Mouse (Mus musculus): ENCODE data around the gene Bach1. TPM values are rescaled to one million over a fixed set of nuclear protein-coding genes. Genes with fewer than 3 reads are reported as not detected.

Bach1 gene
- polyA plus RNA-seq, 1 experiment from 2014 or later, result 20.3 TPM

DNA sequence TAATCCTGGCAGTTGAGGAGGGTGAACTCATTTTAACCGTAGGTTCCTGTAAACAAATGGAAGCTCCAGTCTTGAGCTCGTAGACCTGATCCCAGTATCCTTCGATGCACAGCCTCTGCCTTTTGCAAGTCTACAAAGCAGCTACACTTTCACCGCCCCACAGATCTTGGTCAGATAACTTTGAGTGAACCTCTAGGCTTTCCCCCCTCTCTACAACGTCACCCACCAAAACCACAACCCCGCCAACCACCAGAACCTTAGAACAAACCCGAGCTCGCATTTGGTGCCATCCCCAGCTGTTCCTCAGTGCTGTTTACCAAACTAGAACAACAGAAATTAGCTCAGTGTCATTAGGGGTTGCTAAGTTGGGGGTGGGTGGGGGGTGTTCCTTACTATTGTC is 37.1 kb upstream of the Bach1 start:
- no peaks in the 10 kb centered on the region for H3K27me3 ChIP-seq (ENCODE audit: control insufficient read depth, insufficient read depth, low read length)
- WGBS, result 92% methylated on average over 8 of the region's 8 CpGs

DNA sequence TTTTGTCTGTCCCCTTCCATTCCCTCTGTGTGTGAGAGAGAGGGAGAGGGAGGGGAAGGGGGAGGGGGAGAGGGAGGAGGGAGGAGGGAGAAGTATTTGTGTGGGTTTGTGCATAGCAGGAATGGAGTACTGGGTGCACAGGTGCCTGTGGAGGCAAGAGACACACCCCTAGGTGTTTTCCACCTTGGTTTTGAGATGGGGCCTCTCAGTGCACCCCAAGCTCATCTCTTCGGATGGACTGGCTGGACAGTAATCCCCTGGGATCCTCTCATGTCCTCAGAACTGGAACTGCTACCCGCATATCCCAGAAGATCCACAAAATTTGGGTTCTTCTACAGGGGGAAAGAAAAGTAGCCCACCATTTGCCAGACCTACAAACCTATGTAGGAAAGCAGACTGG is 36.2 kb upstream of the Bach1 start:
- no peaks in the 10 kb centered on the region for H3K4me1 ChIP-seq (ENCODE audit: control insufficient read depth, insufficient read depth, low read length)
- H3K9me3 ChIP-seq (ENCODE audit: control insufficient read depth, low read length), result no peaks in the 10 kb centered on the region
- H3K36me3 ChIP-seq (ENCODE audit: control insufficient read depth, insufficient read depth, low read length), result no peaks in the 10 kb centered on the region
- H3K4me2 ChIP-seq (ENCODE audit: low read length), result no peak overlapping the region
- no peak for DNase-seq
- H3K27ac ChIP-seq (replicated peaks; ENCODE audit: low read depth, low read length), result no peak overlapping the region
- no peak for ATAC-seq (ENCODE audit: low FRiP score, low TSS enrichment)
- WGBS, result 84% methylated on average over 2 of the region's 2 CpGs
- H3K9ac ChIP-seq (replicated peaks; ENCODE audit: low read length), result no peak overlapping the region
- H3K27me3 ChIP-seq (ENCODE audit: control insufficient read depth, insufficient read depth, low read length), result no peaks in the 10 kb centered on the region
- no peak overlapping the region for H3K4me3 ChIP-seq (replicated peaks; ENCODE audit: low read depth, low read length)

More for the DNA sequence above, 37.1 kb upstream of the Bach1 start:
- H3K36me3 ChIP-seq (ENCODE audit: control insufficient read depth, insufficient read depth, low read length), result no peaks in the 10 kb centered on the region
- no peaks in the 10 kb centered on the region for H3K4me1 ChIP-seq (ENCODE audit: control insufficient read depth, insufficient read depth, low read length)
- no peak overlapping the region for H3K27ac ChIP-seq (replicated peaks; ENCODE audit: low read depth, low read length)
- no peaks in the 10 kb centered on the region for H3K9me3 ChIP-seq (ENCODE audit: control insufficient read depth, low read length)
- no peak for DNase-seq
- H3K4me3 ChIP-seq (replicated peaks; ENCODE audit: low read depth, low read length), result no peak overlapping the region
- no peak overlapping the region for H3K9ac ChIP-seq (replicated peaks; ENCODE audit: low read length)
- ATAC-seq (ENCODE audit: low FRiP score, low TSS enrichment), result no peak
- no peak overlapping the region for H3K4me2 ChIP-seq (ENCODE audit: low read length)

DNA sequence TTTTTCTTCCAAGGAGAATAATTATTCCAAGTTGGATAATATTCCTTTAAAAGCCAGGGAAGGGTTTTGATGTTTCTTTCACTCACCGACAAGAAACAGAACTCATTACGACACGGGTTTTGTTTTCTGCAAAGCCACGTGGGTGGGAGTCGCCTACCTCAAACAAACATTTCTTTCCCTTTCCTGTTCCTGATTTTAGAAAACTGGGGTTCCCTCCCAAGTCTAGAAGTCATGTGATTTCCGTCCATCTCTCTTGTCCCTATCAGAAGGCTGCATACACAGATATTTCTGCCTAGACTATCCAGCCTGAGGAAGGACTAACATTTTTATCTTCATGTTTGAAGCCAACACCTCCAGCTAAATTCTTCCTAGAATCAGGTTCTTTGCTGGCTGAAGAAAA is 34.9 kb upstream of the Bach1 start:
- Histone ChIP-seq H3K9me3 (ENCODE audit: control insufficient read depth, low read length) (no peaks in the 10 kb centered on the region), H3K9ac (replicated peaks; ENCODE audit: low read length) (no peak overlapping the region), H3K4me3 (replicated peaks; ENCODE audit: low read depth, low read length) (no peak overlapping the region), H3K4me1 (ENCODE audit: control insufficient read depth, insufficient read depth, low read length) (no peaks in the 10 kb centered on the region), H3K27ac (replicated peaks; ENCODE audit: low read depth, low read length) (no peak overlapping the region), H3K4me2 (ENCODE audit: low read length) (no peak overlapping the region), H3K36me3 (ENCODE audit: control insufficient read depth, insufficient read depth, low read length) (no peaks in the 10 kb centered on the region), H3K27me3 (ENCODE audit: control insufficient read depth, insufficient read depth, low read length) (no peaks in the 10 kb centered on the region)
- WGBS, result 87% methylated on average over 6 of the region's 6 CpGs
- DNase-seq (no peak), ATAC-seq (ENCODE audit: low FRiP score, low TSS enrichment) (no peak)

DNA sequence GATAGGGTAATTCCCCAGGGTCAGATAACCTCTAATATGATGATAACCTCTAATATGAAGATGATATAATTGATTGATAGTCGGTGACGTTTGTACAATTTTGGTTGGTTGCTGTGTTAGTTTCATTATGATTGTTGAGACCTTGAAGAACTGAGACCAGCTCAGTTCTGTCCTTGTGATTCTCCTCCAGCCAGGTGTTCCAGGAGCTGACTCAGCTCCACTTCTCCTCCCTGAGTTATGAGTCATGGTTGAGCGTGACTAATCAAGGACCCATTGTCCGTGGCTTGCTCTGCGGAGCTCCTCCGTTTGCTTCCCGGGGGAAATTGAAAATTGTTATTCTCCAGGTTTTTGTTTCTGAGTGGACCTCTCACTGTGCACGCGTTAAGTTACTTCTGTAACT is 33.5 kb upstream of the Bach1 start:
- no peak overlapping the region for H3K4me2 ChIP-seq (ENCODE audit: low read length)
- H3K9me3 ChIP-seq (ENCODE audit: control insufficient read depth, low read length), result no peaks in the 10 kb centered on the region
- no peaks in the 10 kb centered on the region for H3K27me3 ChIP-seq (ENCODE audit: control insufficient read depth, insufficient read depth, low read length)
- no peak overlapping the region for H3K27ac ChIP-seq (replicated peaks; ENCODE audit: low read depth, low read length)
- H3K4me3 ChIP-seq (replicated peaks; ENCODE audit: low read depth, low read length), result no peak overlapping the region
- DNase-seq (no peak), ATAC-seq (ENCODE audit: low FRiP score, low TSS enrichment) (no peak)
- no peaks in the 10 kb centered on the region for H3K36me3 ChIP-seq (ENCODE audit: control insufficient read depth, insufficient read depth, low read length)
- 49% methylated on average over 9 of the region's 9 CpGs for WGBS
- no peak overlapping the region for H3K9ac ChIP-seq (replicated peaks; ENCODE audit: low read length)
- no peaks in the 10 kb centered on the region for H3K4me1 ChIP-seq (ENCODE audit: control insufficient read depth, insufficient read depth, low read length)

DNA sequence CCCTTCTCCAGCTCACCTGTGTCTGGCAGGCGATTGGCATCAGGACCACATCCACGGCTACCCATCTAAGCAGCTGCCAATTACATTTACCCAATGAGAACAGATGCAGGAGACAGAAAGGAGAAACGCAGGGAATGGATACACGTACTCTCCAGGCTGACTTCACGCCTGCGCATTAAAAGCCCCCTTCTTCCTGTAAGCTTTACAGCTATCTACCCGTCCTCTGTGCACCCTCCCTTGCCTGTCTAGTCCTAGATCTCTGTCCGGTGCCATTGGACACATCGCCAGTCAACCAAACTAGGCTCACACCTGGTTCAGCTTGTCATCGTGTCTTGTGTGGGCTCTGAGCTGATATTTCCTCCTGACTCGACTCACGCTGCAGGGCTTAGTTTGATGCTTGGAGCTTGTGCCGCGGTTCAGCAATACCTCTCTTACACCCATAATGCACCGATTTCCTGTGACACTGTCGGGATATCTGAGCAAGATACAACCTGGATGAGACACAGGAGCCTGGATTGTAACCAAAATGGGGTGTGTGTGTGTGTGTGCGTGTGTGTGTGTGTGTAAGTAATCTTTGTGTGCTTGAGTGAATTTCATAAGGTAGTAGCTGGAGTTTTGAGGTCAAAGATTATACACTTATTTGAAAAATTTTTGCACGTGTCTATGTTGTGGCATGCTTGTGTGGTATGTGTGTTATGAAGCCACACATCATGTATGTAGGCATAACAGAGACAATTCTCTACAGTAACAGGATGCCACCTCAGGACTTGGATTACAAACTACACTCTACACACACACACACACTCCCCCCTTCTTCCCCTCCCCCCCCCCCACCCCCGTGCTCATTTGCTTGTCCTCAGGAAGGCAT is 32.8 kb upstream of the Bach1 start:
- Histone ChIP-seq H3K4me1 (ENCODE audit: control insufficient read depth, insufficient read depth, low read length) (no peaks in the 10 kb centered on the region), H3K4me2 (ENCODE audit: low read length) (no peak overlapping the region), H3K27ac (replicated peaks; ENCODE audit: low read depth, low read length) (no peak overlapping the region), H3K4me3 (replicated peaks; ENCODE audit: low read depth, low read length) (no peak overlapping the region), H3K36me3 (ENCODE audit: control insufficient read depth, insufficient read depth, low read length) (no peaks in the 10 kb centered on the region), H3K9ac (replicated peaks; ENCODE audit: low read length) (no peak overlapping the region), H3K9me3 (ENCODE audit: control insufficient read depth, low read length) (no peaks in the 10 kb centered on the region), H3K27me3 (ENCODE audit: control insufficient read depth, insufficient read depth, low read length) (no peaks in the 10 kb centered on the region)
- DNase-seq, result no peak
- WGBS, result 88% methylated on average over 19 of the region's 19 CpGs
- no peak for ATAC-seq (ENCODE audit: low FRiP score, low TSS enrichment)

DNA sequence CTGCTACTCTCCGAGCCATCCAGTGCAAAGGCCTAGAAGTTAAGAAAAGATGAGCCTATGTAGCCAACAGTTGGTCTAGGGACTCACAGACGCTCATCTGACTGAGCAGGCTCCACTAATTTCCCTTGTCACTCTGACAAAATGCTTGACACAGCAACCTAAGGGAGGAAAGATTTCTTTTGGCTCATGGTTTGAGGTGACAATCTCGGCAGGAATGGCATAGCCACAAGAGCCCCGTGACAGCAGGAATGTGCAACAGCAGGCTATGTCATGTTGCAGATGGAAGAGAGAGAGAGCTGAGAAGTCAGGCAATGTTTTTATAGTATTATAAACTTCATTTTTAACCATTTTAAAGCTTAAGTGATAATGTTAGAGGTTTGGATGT is 32.1 kb upstream of the Bach1 start:
- no peaks in the 10 kb centered on the region for H3K9me3 ChIP-seq (ENCODE audit: control insufficient read depth, low read length)
- no peak for ATAC-seq (ENCODE audit: low FRiP score, low TSS enrichment)
- H3K4me3 ChIP-seq (replicated peaks; ENCODE audit: low read depth, low read length), result no peak overlapping the region
- H3K36me3 ChIP-seq (ENCODE audit: control insufficient read depth, insufficient read depth, low read length), result no peaks in the 10 kb centered on the region
- no peaks in the 10 kb centered on the region for H3K27me3 ChIP-seq (ENCODE audit: control insufficient read depth, insufficient read depth, low read length)
- no peak for DNase-seq
- H3K4me2 ChIP-seq (ENCODE audit: low read length), result no peak overlapping the region
- H3K9ac ChIP-seq (replicated peaks; ENCODE audit: low read length), result no peak overlapping the region
- no peaks in the 10 kb centered on the region for H3K4me1 ChIP-seq (ENCODE audit: control insufficient read depth, insufficient read depth, low read length)
- H3K27ac ChIP-seq (replicated peaks; ENCODE audit: low read depth, low read length), result no peak overlapping the region
- 94% methylated on average over 4 of the region's 4 CpGs for WGBS

DNA sequence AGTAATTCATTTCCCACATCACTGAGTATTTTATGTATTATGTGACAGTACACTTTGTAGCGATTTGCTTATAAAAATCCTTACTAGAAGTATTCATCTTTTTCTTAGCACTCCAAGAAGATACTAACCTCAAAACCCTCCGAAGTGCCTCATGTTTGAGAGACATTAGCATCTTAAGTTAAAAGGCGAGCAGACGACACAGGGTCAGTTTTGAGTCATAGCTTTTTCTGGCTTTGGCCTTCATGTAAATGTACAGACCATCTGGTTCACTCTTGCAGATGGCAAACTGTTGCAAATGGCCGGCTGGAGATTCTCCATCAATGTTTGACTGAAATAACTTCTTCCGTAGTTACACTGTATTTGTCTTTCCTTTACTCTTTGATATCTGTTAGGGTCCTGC is 30.7 kb upstream of the Bach1 start:
- no peaks in the 10 kb centered on the region for H3K27me3 ChIP-seq (ENCODE audit: control insufficient read depth, insufficient read depth, low read length)
- H3K4me3 ChIP-seq (replicated peaks; ENCODE audit: low read depth, low read length), result no peak overlapping the region
- no peak for ATAC-seq (ENCODE audit: low FRiP score, low TSS enrichment)
- 96% methylated on average over 6 of the region's 6 CpGs for WGBS
- no peaks in the 10 kb centered on the region for H3K36me3 ChIP-seq (ENCODE audit: control insufficient read depth, insufficient read depth, low read length)
- no peaks in the 10 kb centered on the region for H3K4me1 ChIP-seq (ENCODE audit: control insufficient read depth, insufficient read depth, low read length)
- DNase-seq, result no peak
- no peak overlapping the region for H3K4me2 ChIP-seq (ENCODE audit: low read length)
- H3K27ac ChIP-seq (replicated peaks; ENCODE audit: low read depth, low read length), result no peak overlapping the region
- no peaks in the 10 kb centered on the region for H3K9me3 ChIP-seq (ENCODE audit: control insufficient read depth, low read length)
- no peak overlapping the region for H3K9ac ChIP-seq (replicated peaks; ENCODE audit: low read length)

DNA sequence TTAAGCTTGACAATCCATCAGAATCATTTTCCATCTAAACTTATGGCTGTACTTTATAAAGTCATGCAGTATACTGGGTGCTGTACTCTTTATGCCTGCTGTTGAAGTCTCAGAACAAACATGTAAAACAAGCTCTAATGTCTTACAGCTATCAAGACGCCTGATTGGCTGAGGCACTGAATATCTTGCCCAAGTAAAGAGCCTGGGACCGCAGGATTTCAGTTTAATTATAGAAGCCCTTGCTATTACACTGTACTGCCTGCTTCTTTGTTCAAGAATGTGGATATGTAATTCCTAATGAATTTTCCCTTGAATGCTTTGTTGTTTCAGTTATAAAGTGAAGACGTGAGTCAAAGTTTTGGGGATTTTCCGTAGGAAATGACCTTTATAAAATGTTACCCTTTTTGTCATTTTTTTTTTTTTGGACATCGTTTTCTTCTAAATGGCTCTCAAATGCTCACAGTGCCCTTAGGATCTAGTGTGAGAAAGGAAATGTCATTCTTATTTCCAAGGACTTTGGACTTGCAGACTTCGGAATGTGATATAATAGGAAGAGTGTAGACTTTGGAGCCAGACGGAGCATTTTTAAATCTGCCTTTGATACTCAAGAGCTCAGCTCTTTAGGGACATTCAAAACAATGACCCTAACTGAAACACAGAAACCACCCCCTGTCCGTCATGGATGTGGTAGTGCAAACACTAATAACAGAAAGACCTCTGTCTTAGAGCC is 28.5 kb upstream of the Bach1 start:
- Histone ChIP-seq H3K36me3 (ENCODE audit: control insufficient read depth, insufficient read depth, low read length) (no peaks in the 10 kb centered on the region), H3K9me3 (ENCODE audit: control insufficient read depth, low read length) (no peaks in the 10 kb centered on the region), H3K4me3 (replicated peaks; ENCODE audit: low read depth, low read length) (no peak overlapping the region), H3K9ac (replicated peaks; ENCODE audit: low read length) (no peak overlapping the region), H3K4me1 (ENCODE audit: control insufficient read depth, insufficient read depth, low read length) (no peaks in the 10 kb centered on the region), H3K4me2 (ENCODE audit: low read length) (no peak overlapping the region), H3K27ac (replicated peaks; ENCODE audit: low read depth, low read length) (no peak overlapping the region), H3K27me3 (ENCODE audit: control insufficient read depth, insufficient read depth, low read length) (no peaks in the 10 kb centered on the region)
- ATAC-seq (ENCODE audit: low FRiP score, low TSS enrichment) (no peak), DNase-seq (no peak)
- WGBS, result 83% methylated on average over 8 of the region's 8 CpGs

DNA sequence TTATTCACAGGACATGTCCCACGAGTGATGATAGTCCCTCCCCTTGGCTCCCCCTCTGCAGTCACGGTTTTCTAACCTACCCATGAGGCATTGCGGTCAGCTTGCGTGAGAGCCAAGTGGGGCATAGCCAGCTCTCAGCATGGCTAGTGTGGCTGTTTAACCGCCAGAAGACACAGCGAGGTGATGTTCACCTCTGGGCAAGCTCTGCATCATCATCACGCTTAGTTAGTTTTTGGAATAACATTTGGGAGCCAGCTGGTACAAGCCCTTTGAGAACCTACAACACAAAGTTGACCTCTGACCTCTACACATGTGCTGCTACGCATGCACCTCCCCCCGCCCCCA is 28.0 kb upstream of the Bach1 start:
- H3K27me3 ChIP-seq (ENCODE audit: control insufficient read depth, insufficient read depth, low read length), result no peaks in the 10 kb centered on the region
- no peaks in the 10 kb centered on the region for H3K4me1 ChIP-seq (ENCODE audit: control insufficient read depth, insufficient read depth, low read length)
- H3K9ac ChIP-seq (replicated peaks; ENCODE audit: low read length), result no peak overlapping the region
- no peaks in the 10 kb centered on the region for H3K36me3 ChIP-seq (ENCODE audit: control insufficient read depth, insufficient read depth, low read length)
- DNase-seq (no peak), ATAC-seq (ENCODE audit: low FRiP score, low TSS enrichment) (no peak)
- H3K9me3 ChIP-seq (ENCODE audit: control insufficient read depth, low read length), result no peaks in the 10 kb centered on the region
- H3K4me2 ChIP-seq (ENCODE audit: low read length), result no peak overlapping the region
- WGBS, result 81% methylated on average over 9 of the region's 9 CpGs
- H3K4me3 ChIP-seq (replicated peaks; ENCODE audit: low read depth, low read length), result no peak overlapping the region
- no peak overlapping the region for H3K27ac ChIP-seq (replicated peaks; ENCODE audit: low read depth, low read length)

Data from midbrain, embryonic 14.5 days (tissue).